Mouse (Mus musculus): ENCODE measurements at regions not wholly inside any gene's neighbourhood (a gene's known extent, or its start where the extent isn't known, plus 50 kb on each side); places are given as distances from the start of the nearest gene placed in this dataset.

DNA sequence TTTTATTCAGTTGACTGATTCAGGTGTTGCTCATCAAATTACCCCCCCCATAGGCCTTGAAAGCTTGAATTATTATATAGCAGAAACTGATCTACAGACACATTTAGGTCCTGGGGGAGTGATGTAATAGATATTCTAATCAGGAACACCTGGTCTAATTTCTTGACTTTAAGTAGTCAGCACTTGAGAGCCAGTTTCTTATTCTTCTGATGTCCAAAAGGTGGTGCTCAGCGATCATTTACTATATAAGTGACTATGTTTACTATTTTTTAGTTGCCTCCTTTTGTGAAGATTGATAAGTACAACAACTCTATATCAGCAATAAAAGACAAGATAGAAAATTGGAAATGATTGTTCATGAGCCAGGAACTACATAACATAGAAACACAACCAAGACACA lies 166.0 kb downstream of the Calcrl start:
- no peak for ATAC-seq (replicated peaks; ENCODE audit: low FRiP score, poor library complexity, severe bottlenecking)

DNA sequence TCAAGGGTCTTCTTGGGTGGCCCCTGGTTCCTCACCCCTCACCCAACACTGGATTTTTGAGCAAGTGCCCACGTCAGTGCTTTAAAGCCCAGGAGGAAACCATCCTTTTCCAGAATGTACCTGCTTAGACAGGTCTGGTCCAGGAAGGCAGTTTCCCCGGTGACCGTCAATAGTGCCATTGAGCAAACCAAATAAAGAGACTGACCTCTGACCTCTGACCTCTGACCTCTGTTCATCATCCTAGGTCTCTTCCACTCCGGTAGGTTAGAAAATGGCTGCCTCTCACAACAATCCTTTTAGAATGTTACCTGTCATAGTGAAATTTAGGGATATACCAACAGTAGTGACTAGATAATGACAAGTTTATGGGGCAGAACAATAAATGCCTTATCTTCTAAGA lies 164.5 kb downstream of the Calcrl start:
- no peak for ATAC-seq (replicated peaks; ENCODE audit: low FRiP score, poor library complexity, severe bottlenecking)

DNA sequence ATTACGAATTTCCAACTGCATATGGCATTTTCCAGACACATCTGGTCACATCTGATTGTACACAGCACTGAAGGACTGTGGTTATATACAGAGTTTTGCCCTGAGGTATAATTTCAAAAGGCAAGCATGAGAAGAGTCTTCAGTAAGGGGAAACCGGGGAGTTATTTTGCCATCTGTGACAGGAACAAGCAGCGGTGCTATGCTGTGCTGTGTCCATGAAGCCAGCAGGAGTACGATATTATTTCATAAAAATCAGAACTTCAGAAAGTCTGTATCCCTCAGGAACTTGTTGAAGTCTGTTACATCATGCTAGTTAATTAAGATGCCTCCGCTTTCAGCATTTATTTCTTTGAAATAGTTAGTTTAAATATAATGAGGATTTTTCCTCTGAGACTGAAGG lies 163.7 kb downstream of the Calcrl start:
- ATAC-seq (replicated peaks; ENCODE audit: low FRiP score, poor library complexity, severe bottlenecking) = no peak

DNA sequence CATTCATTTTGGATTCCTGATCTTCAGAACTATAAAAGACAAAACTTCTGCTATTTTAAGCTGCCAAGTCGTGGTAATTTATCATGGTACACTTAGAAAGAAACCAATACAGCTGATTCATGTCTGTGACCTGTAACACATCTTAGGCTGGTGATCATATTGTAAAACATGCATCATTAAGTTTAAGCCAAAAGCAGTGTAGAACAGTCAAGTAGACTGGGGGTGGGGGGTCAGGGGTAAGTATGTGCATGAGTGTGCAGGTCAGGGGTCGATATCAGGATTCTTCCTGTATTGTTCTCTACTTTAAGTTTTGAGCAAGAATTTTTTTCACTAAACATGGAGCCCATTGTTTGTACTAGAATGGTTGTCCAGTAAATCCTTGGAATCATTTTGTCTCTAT lies 160.7 kb downstream of the Calcrl start:
- ATAC-seq (replicated peaks; ENCODE audit: low FRiP score, poor library complexity, severe bottlenecking) = no peak

DNA sequence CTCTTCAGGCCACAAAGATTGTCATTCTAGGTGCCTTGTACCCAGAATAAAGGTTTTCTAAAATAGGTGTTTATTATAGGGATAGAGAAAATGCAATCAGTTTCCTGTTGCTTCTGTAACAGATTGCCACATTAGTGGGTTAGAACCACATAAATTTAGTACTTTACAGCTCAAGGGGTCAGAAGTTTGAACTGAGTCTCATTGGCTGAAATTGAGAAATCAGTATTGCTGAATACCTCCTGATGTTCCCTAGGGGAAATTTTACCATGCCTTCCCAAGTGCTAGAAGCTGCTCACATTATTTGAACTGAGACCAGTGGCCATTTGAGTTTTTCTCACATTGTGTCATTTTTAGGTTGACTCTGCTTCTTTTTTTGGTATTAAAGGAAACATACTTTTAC lies 160.2 kb downstream of the Calcrl start:
- ATAC-seq (replicated peaks; ENCODE audit: low FRiP score, poor library complexity, severe bottlenecking) = no peak

DNA sequence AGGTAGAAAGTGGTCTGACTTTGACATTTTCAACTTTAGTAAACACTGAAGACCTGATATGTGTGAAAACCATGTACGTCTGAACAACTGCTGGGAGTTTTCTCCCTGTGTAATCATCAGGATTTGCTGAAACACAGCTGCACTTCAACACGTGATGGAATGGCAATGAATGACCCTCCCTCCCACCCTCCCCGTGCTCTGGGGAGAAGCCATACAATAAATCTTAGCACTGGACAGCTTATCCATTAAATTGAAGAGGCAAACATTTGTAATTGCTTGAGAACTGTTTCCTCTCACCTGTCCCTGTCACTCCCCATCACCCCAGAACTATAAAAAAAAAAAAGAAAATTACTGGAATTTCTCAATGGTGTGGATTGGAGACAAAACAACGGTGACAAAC lies 159.1 kb downstream of the Calcrl start:
- ATAC-seq (replicated peaks; ENCODE audit: low FRiP score, poor library complexity, severe bottlenecking) = no peak

DNA sequence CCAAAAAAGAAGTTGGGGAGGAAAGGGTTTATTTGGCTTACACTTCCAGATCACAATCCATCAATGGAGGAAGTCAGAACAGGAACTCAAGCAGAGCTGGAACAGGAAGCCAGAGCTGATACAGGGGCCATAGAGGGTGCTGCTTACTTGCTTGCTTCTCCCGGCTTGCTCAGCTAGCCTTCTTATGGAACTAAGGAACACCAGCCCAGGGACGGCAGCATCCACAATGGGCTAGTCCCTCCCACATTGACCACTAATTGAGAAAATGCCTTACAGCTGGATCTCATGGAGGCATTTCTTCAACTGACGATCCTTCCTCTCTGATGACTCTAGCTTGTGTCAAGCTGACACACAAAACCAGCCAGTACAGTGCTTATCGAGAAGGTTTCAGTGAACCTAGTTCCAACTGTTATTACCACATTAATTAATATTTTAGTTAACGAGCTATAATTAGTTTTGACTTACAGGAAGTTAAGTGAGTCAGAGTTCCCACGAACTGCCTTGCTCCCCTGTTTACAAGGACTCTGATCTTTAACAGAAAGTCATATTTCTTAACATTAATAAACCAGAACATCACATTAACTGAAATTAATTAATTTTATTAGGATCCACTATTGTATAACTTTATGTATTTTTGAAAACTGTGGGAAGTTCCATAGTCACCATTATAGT lies 158.2 kb downstream of the Calcrl start:
- ATAC-seq (replicated peaks; ENCODE audit: low FRiP score, poor library complexity, severe bottlenecking) = no peak

DNA sequence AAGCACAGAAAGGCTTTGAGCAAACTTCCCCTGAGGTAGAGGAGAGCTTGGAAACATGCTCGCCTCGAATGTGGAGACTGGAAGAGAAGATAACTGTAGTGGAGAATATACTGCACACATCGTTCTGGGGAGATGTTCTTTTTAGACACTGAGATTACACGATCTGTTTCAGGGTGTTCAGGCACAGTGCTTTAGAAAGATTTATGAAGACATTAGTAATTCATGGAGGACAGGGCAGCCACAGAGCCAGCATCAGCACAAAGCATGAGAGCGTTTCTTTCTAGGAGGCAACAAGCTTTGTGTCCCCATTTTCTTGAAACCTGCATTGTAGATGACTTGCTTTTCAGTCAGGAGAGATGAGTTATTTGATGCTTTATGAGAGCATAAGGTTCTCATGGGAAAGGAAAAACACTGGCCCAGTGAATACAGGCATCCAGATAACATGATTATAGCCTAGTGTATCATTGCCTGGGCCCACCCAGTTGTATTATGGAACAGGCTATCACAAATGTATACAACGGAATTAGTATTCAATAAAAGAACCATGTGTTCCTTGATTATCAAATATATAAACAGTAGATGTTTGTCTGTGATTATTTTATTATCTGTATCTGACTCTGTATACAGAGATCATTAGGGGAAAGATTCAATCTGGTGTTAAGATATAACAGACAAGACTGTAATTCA lies 151.0 kb downstream of the Calcrl start:
- ATAC-seq (replicated peaks; ENCODE audit: low FRiP score, poor library complexity, severe bottlenecking) = no peak

DNA sequence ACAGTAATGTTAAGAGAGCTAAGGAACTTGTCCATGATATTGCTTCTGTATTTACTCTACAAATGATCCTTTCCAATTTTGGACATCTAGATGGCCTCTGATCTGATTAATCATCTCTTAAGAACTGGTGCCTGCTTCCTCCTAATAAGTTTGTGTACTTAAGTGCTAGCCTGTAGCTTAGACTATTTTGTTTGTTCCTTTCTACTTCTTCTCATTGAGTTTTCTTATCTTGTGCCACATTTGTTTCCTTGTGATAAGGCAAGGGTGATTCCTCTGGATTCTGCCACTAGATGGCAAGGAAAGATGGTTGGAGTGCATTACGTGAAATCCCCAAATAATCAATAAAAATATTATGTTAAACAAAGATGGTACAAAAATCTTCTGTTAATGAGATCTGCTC lies 148.0 kb downstream of the Calcrl start:
- ATAC-seq (replicated peaks; ENCODE audit: low FRiP score, poor library complexity, severe bottlenecking) = no peak
